Mouse (Mus musculus) neural tube, embryonic 11.5 days (tissue): Measurements from ENCODE around the gene Ap2a1. TPM values are rescaled to one million over a fixed set of nuclear protein-coding genes. Genes with fewer than 3 reads are reported as not detected.

Experiments
- ATAC-seq: fragments of 200-750 bp; cut with Nextera tagmentation; 2 replicates; pipeline ENCODE4 v1.8.0; 2017; ENCODE audit warnings: moderate number of reproducible peaks, mild to moderate bottlenecking, moderate TSS enrichment, moderate library complexity; ENCODE audit not compliant: insufficient read depth, low FRiP score, low TSS enrichment
- DNase-seq: peaks from one replicate; pipeline ENCODE4 v3.0.0-alpha.2; 2015; ENCODE audit warnings: low spot score
- H3K27ac ChIP-seq: fragments of 300-500 bp; sonication (generic); 2 replicates; pipeline ENCODE4 v1.5.1; 2014; ENCODE audit warnings: low read depth, mild to moderate bottlenecking, low read length
- H3K27me3 ChIP-seq: fragments of 300-500 bp; sonication (generic); 2 replicates; pipeline ENCODE4 v1.6.1; 2014; ENCODE audit warnings: mild to moderate bottlenecking, low read length, mixed read lengths; ENCODE audit not compliant: control insufficient read depth, insufficient read depth
- H3K36me3 ChIP-seq: fragments of 300-500 bp; sonication (generic); 2 replicates; pipeline ENCODE4 v1.6.1; 2014; ENCODE audit warnings: mild to moderate bottlenecking, low read length, moderate library complexity, mixed read lengths; ENCODE audit not compliant: control insufficient read depth, insufficient read depth
- H3K4me1 ChIP-seq: fragments of 300-500 bp; sonication (generic); 2 replicates; pipeline ENCODE4 v1.6.1; 2014; ENCODE audit warnings: low read length, mixed read lengths; ENCODE audit not compliant: control insufficient read depth, insufficient read depth
- H3K4me2 ChIP-seq: fragments of 300-500 bp; sonication (generic); 2 replicates; pipeline ENCODE4 v1.6.1; 2014; ENCODE audit warnings: low read depth, mild to moderate bottlenecking, moderate library complexity
- H3K4me3 ChIP-seq: fragments of 300-500 bp; sonication (generic); 2 replicates; pipeline ENCODE4 v1.5.1; 2014; ENCODE audit warnings: low read depth, low read length
- H3K9ac ChIP-seq: fragments of 300-500 bp; sonication (generic); 2 replicates; pipeline ENCODE4 v1.6.1; 2014; ENCODE audit warnings: mild to moderate bottlenecking, low read length
- H3K9me3 ChIP-seq: fragments of 300-500 bp; sonication (generic); 2 replicates; pipeline ENCODE4 v1.6.1; 2016; ENCODE audit warnings: low read length; ENCODE audit not compliant: control insufficient read depth
- WGBS: fragments of 180-500 bp; shearing (Covaris S2); extraction: QIAGEN DNeasy Blood & Tissue Kit; methylation state at CpG from one replicate; pipeline ENCODE4 v1.1.7; 2014; 5-methylcytosine and 5-hydroxymethylcytosine counted together
- polyA plus RNA-seq: library from polyadenylated mRNA; unstranded; fragments of >200 nt; fragmentation: Nextera tagmentation; extraction: Ambion mirVana; gene quantifications from 2 replicates; pipeline ENCODE4 v1.2.1, GENCODE M21; 2014

Gene Ap2a1
- polyA plus RNA-seq, 1 experiment from 2014 or later: 92.5 TPM

DNA sequence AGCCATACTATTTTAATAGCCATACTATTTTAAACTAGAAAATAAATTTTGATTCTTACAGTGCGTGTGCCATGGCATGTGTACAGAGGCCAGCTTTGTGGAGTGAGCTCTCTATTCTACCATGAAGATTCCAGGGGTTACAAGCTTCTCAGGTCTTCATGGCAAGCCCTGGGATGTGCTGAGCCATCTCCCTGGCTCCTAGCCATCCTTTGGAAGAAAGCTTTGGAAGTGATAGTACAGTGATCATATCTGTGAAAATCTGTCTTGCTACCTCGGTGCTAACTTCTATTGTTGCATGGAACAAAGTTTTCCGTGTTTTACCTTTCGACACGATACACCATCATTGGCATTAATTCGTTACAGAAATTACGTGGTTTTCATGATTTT, 34.1 kb downstream of the Ap2a1 start:
- DNase-seq (no peak), ATAC-seq (no peak)
- Histone ChIP-seq H3K9ac (no peak overlapping the region), H3K4me2 (peak overlapping the region; percentile 87), H3K4me1 (peaks cover 25% of the 10 kb centered on the region), H3K36me3 (peaks cover 7% of the 10 kb centered on the region), H3K4me3 (peak overlapping the region; percentile 64), H3K9me3 (no peaks in the 10 kb centered on the region), H3K27ac (peak overlapping the region; percentile 83), H3K27me3 (no peaks in the 10 kb centered on the region)
- 55% methylated on average over 7 of the region's 7 CpGs for WGBS

DNA sequence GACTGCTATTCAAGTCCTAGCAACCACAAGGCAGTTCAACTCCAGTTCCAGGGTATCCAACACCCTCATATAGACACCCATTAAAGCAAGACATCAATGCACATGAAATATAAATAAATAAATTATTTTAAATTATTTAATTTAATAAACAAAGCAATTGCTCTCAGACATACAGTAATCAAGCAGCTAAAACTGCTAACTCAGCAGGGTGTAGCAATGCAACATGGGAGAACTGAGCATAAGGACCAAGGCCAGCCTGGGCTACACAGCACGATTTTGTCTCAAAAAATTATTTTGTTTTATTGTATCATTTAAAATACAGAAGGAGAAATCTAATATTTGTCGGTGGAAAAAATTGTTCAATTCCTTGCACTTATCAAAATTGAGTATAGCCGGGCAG, 35.1 kb downstream of the Ap2a1 start:
- DNase-seq (no peak), ATAC-seq (no peak)
- no peaks in the 10 kb centered on the region for H3K9me3 ChIP-seq
- H3K4me2 ChIP-seq: no peak overlapping the region
- H3K9ac ChIP-seq: no peak overlapping the region
- H3K27me3 ChIP-seq: no peaks in the 10 kb centered on the region
- peaks cover 2% of the 10 kb centered on the region; the same call in 1 of the 2 replicates for H3K36me3 ChIP-seq
- no peak overlapping the region for H3K27ac ChIP-seq
- H3K4me3 ChIP-seq: no peak overlapping the region
- peaks cover 25% of the 10 kb centered on the region for H3K4me1 ChIP-seq
- WGBS: 93% methylated on average over 3 of the region's 3 CpGs

DNA sequence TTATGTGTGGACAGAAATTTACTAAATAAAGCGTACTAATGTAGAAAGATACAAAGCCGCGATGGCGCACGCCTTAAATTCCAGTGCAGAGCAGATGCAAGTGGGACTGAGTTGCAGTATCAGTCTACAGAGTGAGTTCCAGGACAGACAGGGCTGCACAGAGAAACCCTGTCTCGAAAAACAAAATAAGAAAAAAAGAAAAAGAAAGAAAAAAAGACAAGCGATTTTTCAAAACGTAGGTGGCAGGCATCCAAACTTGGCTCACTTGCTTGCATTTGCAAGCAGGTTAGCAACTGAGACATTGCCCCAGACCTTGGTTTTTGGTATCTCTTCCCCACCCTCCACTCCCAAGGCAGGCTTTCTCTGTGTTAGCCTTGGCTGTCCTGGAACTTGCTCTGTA, 36.1 kb downstream of the Ap2a1 start:
- peak overlapping the region; percentile 75 for H3K27ac ChIP-seq
- 27% methylated on average over 8 of the region's 8 CpGs for WGBS
- no peaks in the 10 kb centered on the region for H3K9me3 ChIP-seq
- peaks cover 8% of the 10 kb centered on the region; the same call in 1 of the 2 replicates for H3K36me3 ChIP-seq
- DNase-seq (no peak), ATAC-seq (no peak)
- H3K4me3 ChIP-seq: no peak overlapping the region
- no peaks in the 10 kb centered on the region for H3K27me3 ChIP-seq
- no peak overlapping the region for H3K9ac ChIP-seq
- peak overlapping the region; percentile 25; the same call in 1 of the 2 replicates for H3K4me2 ChIP-seq
- peaks cover 25% of the 10 kb centered on the region for H3K4me1 ChIP-seq

DNA sequence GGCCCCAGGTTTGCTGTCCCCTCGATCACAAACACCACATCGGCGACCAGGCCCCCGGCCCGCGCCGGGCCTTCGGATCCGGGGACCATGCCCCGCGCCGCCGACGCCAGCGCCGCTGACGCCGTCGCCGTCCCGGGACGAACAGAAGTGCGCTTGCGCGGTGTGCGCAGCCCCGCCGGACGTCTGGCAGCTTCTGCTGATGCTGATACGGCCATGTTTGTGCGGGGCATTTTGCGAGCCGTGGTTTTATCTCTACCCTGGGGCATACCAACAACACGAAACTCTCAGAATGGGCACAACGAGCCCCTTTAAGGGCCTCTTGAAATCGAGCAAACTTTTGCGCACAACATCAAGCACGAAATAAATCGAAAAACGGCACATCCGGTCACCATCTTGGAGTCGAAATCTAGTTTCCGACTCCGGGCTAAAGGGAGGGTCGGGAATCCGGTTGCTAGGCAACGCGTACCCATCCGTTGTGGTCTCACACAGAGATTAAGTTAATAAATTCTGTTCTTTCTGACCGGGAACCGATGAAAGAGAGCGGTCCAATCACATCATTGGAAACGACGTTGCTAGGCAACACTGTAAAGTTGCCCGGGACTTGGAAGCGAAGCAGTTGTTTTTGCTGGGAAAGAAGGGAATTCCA, 36.9 kb downstream of the Ap2a1 start, which contains the start of gene Med25:
Gene Med25, minus strand, starts transcription at position 437 of the 646 bp plus-strand sequence.
- H3K4me1 ChIP-seq: peaks cover 23% of the 10 kb centered on the region
- peak within 1 kb of the TSS; percentile 75 for H3K4me2 ChIP-seq
- DNase-seq: peak; percentile 95
- peaks cover 6% of the 10 kb centered on the region; the same call in 1 of the 2 replicates for H3K36me3 ChIP-seq
- H3K9me3 ChIP-seq: no peaks in the 10 kb centered on the region
- peak; percentile 75 for ATAC-seq
- peak within 1 kb of the TSS; percentile 90 for H3K27ac ChIP-seq
- H3K4me3 ChIP-seq: peak within 1 kb of the TSS; percentile 81
- peak within 1 kb of the TSS; percentile 88 for H3K9ac ChIP-seq
- WGBS: under 1% methylated on average over 56 of the region's 56 CpGs
- H3K27me3 ChIP-seq: no peaks in the 10 kb centered on the region

DNA sequence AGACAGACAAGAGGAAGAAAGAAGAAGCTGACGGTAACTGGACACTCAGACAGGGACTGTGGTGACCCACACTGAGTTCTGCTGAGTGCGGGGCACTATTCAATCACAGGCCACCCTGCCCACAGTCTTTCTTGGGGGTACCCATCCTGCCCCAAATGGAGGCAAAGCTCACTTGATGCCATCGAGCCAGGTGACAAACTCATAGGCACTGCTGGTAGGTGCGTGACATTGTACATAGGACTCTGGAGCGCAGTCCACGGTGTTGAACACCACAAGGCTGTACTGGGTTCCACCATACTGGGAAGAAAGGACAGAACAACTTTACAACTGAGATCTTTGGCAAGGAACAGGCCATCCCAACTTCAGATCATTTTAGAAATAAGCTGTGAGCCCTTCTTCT, 37.7 kb downstream of the Ap2a1 start:
- peak overlapping the region; percentile 75 for H3K4me2 ChIP-seq
- WGBS: 27% methylated on average over 6 of the region's 6 CpGs
- peak overlapping the region; percentile 88 for H3K9ac ChIP-seq
- H3K27ac ChIP-seq: no peak overlapping the region; the same call in 1 of the 2 replicates
- no peaks in the 10 kb centered on the region for H3K9me3 ChIP-seq
- DNase-seq: no peak
- peaks cover 6% of the 10 kb centered on the region; the same call in 1 of the 2 replicates for H3K36me3 ChIP-seq
- peaks cover 17% of the 10 kb centered on the region for H3K4me1 ChIP-seq
- ATAC-seq: no peak
- H3K4me3 ChIP-seq: peak overlapping the region; percentile 81
- no peaks in the 10 kb centered on the region for H3K27me3 ChIP-seq

DNA sequence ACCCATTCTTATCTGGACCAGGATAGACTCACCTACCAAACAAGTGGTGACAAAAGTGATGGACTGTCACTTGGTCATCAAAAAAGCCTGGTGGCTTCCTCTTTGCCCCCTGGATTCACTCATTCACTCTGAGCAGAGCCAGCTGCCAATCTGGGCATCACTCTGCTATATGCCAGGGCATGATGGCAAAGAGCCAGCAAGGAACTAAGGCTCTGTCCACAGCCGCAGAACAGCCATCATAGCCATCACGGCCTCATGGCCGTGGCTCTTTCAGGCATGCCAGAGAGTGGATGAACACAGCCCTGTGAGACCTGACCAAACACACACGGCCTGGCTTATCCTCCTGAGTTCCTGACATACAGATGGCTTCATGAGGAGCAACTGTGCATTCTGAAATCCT, 38.6 kb downstream of the Ap2a1 start:
- H3K4me2 ChIP-seq: peak overlapping the region; percentile 75
- no peak overlapping the region for H3K27ac ChIP-seq
- 0 out of 2 replicates have a peak overlapping the region, but pooled peaks have one; percentile 88 for H3K9ac ChIP-seq
- peaks cover 6% of the 10 kb centered on the region; the same call in 1 of the 2 replicates for H3K36me3 ChIP-seq
- no peak for DNase-seq
- peaks cover 17% of the 10 kb centered on the region for H3K4me1 ChIP-seq
- peak overlapping the region; percentile 81; the same call in 1 of the 2 replicates for H3K4me3 ChIP-seq
- no peaks in the 10 kb centered on the region for H3K9me3 ChIP-seq
- no peaks in the 10 kb centered on the region for H3K27me3 ChIP-seq
- no peak for ATAC-seq
- WGBS: 94% methylated on average over 4 of the region's 4 CpGs

DNA sequence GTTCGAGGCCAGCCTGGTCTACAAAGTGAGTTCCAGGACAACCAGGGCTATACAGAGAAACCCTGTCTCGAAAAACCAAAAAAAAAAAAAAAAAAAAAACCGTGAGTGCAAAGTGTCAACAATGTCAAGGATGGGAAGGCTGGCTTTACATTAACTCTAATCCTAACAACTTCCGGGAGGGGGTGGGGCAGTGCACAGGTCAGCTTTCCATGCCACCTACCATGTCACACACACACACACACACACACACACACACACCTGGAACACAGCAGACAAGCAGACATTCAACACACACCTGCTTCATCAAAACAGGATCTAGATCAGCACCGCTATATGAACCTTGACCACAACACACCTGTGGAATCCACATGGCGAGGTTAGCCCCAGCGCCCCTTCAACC, 39.1 kb downstream of the Ap2a1 start:
- Histone ChIP-seq H3K36me3 (peaks cover 8% of the 10 kb centered on the region), H3K9me3 (no peaks in the 10 kb centered on the region), H3K27me3 (no peaks in the 10 kb centered on the region), H3K4me3 (no peak overlapping the region), H3K4me1 (peaks cover 16% of the 10 kb centered on the region), H3K4me2 (no peak overlapping the region), H3K27ac (no peak overlapping the region), H3K9ac (no peak overlapping the region)
- DNase-seq: no peak
- no peak for ATAC-seq
- 88% methylated on average over 6 of the region's 7 CpGs for WGBS

DNA sequence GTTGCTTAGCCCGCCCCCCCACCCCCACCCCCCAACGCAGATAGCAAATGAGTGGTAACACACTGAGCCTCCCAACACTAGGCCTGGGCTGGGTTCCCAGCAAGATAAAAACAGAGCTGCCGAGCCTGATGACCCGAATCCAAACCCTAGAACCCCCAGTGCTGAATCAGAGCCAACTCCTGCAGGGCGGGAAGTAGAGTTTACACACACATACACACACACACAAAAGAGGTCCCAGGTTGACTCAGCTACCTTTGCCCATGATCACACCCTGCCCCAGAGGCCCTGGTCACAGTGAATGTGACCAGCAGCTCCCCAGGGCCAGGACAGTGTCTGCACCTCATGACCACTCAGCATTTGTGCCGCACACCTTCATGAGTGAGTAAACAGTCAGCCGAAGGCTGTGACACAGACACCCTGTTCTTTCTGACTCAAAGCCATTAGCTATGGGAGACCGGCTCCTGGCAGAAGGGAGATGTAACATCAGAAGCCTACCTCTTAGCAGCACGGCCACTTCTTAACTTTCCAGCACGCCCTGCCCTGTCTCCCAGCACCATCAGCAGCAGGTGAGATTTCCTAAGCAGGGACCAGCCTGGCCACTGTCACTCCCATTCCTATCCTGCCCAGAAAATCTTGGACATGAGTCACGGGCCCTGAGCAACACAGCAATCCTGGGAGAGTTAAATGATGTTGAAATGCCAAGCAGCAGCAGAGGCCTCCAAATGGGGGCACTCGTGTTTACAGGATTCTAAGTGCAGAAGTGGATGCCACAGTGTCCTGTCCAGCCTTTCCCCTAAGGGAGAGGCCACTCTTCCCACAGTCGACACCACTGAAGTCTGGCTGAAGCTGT, 40.8 kb downstream of the Ap2a1 start:
- DNase-seq (no peak), ATAC-seq (no peak)
- H3K4me1 ChIP-seq: peaks cover 14% of the 10 kb centered on the region
- no peaks in the 10 kb centered on the region for H3K9me3 ChIP-seq
- H3K36me3 ChIP-seq: peaks cover 18% of the 10 kb centered on the region
- H3K4me2 ChIP-seq: no peak overlapping the region
- no peak overlapping the region for H3K9ac ChIP-seq
- no peak overlapping the region for H3K27ac ChIP-seq
- H3K27me3 ChIP-seq: no peaks in the 10 kb centered on the region
- WGBS: 94% methylated on average over 13 of the region's 13 CpGs
- H3K4me3 ChIP-seq: no peak overlapping the region
